Mouse (Mus musculus): Measurements from ENCODE around the gene Ager.

DNA sequence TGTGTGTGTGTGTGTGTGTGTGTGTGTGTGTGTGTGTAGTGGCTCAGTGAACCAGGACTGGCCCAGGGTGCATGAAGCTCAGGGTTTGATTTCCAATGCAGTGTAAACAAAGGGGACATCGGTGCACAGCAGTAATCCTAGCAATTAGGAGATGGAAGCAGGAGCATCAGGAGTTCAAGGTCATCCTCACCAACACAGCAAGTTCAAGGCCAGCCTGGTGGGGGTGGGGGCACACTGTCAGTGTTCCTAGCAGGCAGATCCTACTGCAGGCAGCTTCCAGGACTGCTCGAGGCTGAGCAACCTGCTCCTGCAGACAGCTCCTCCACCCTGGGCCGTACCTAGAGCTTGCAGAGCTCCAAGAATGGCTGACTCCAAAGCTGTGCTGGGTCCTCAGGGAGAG is 35.1 kb upstream of the Ager start:
- TF ChIP-seq TAL1 (IDR thresholded peaks at IDR 0.05; ENCODE audit: low read length) (no peak), GATA1 (IDR thresholded peaks at IDR 0.05; ENCODE audit: low read length) (no peak)
